ENCODE assay signal across 9 mouse cellular contexts in the genomic region with DNA sequence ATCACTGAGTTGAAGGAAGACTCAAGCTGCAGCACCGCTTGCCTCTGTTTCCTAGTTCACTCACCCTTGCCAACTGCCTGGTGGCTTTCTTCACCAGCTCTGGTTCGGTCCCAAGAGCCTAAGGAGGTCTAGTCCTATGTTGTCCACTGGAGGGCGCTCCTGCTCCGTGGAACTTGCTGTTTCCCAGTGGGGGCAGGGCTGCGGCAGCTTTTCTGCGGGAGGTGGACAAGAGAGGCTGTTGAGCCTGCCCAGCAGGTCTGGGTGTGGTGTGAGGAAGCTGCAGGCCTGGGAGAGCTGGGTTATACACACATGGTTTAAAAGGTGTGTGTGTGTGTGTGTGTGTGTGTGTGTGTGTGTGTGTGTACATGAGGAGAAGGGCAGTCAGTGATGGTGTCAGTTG. TPM values are rescaled to one million over a fixed set of nuclear protein-coding genes. Genes with fewer than 3 reads are reported as not detected.
A peak's percentile ranks its signal among the peaks of the same experiment; 100 is the strongest.
DNase-seq lines count a peak whose midpoint lies in the region; ATAC-seq and TF ChIP-seq lines count a peak whose summit lies in the region.
"Had no signal": no experiment of that assay in that cellular context is flagged by ENCODE, and none has a peak within 500 bp of the region (broad histone marks: within the 10 kb centered on the region; RNA-seq: fewer than 3 reads in every experiment).

No protein-coding gene starts in this region.

- H3K9ac ChIP-seq in liver, embryonic 12.5 days = no peak overlapping the region
- H3K9ac ChIP-seq in intestine, embryonic 16.5 days (ENCODE audit: low read depth, low read length) = no peak overlapping the region; the same call in 1 of the 2 replicates
- H3K9ac ChIP-seq in limb, embryonic 11.5 days (ENCODE audit: low read length) = no peak overlapping the region
- no peak overlapping the region for H3K9ac ChIP-seq in neural tube, embryonic 11.5 days (ENCODE audit: low read length)
- no peak overlapping the region for H3K9ac ChIP-seq in stomach, postnatal 0 days (ENCODE audit: low read length)
- H3K9ac ChIP-seq: embryonic facial prominence, embryonic 12.5 days had no signal

- 2% methylated on average over 6 of the region's 6 CpGs for WGBS in liver, embryonic 12.5 days (ENCODE audit: insufficient replicate concordance)
- 3% methylated on average over 6 of the region's 6 CpGs for WGBS in intestine, embryonic 16.5 days
- WGBS in limb, embryonic 11.5 days = 7% methylated on average over 6 of the region's 6 CpGs
- WGBS in neural tube, embryonic 11.5 days = 8% methylated on average over 6 of the region's 6 CpGs
- under 1% methylated on average over 6 of the region's 6 CpGs for WGBS in stomach, postnatal 0 days

- H3K27ac ChIP-seq in liver, embryonic 12.5 days = no peak overlapping the region
- H3K27ac ChIP-seq in intestine, embryonic 16.5 days (ENCODE audit: low read length) = no peak overlapping the region
- no peak overlapping the region for H3K27ac ChIP-seq in limb, embryonic 11.5 days (replicated peaks; ENCODE audit: low read depth, low read length)
- H3K27ac ChIP-seq in neural tube, embryonic 11.5 days (ENCODE audit: low read depth, low read length) = no peak overlapping the region
- peak overlapping the region; percentile 71 for H3K27ac ChIP-seq in stomach, postnatal 0 days (replicated peaks)
- H3K27ac ChIP-seq: embryonic facial prominence, embryonic 12.5 days had no signal

- H3K4me1 ChIP-seq in liver, embryonic 12.5 days = no peaks in the 10 kb centered on the region
- H3K4me1 ChIP-seq in intestine, embryonic 16.5 days (ENCODE audit: control insufficient read depth, insufficient read depth, low read length) = peaks cover 27% of the 10 kb centered on the region
- no peaks in the 10 kb centered on the region for H3K4me1 ChIP-seq in limb, embryonic 11.5 days (ENCODE audit: control insufficient read depth, insufficient read depth, low read length)
- no peaks in the 10 kb centered on the region for H3K4me1 ChIP-seq in neural tube, embryonic 11.5 days (ENCODE audit: control insufficient read depth, insufficient read depth, low read length)
- peaks cover 3% of the 10 kb centered on the region; the same call in 1 of the 2 replicates for H3K4me1 ChIP-seq in stomach, postnatal 0 days (replicated peaks; ENCODE audit: control insufficient read depth, insufficient read depth)

- H3K36me3 ChIP-seq in liver, embryonic 12.5 days = no peaks in the 10 kb centered on the region
- no peaks in the 10 kb centered on the region for H3K36me3 ChIP-seq in intestine, embryonic 16.5 days (ENCODE audit: control insufficient read depth, insufficient read depth, low read length)
- no peaks in the 10 kb centered on the region for H3K36me3 ChIP-seq in limb, embryonic 11.5 days (ENCODE audit: control insufficient read depth, insufficient read depth, low read length)
- H3K36me3 ChIP-seq in neural tube, embryonic 11.5 days (ENCODE audit: control insufficient read depth, insufficient read depth, low read length) = no peaks in the 10 kb centered on the region
- no peaks in the 10 kb centered on the region for H3K36me3 ChIP-seq in stomach, postnatal 0 days (ENCODE audit: control insufficient read depth, insufficient read depth, low read length)
- H3K36me3 ChIP-seq: embryonic facial prominence, embryonic 12.5 days had no signal

- no peak for ATAC-seq in liver, embryonic 12.5 days
- peak; percentile 78 for ATAC-seq in intestine, embryonic 16.5 days
- no peak for ATAC-seq in limb, embryonic 11.5 days (ENCODE audit: insufficient number of reproducible peaks, low FRiP score, low TSS enrichment, low read depth)
- ATAC-seq in neural tube, embryonic 11.5 days (ENCODE audit: insufficient read depth, low FRiP score, low TSS enrichment) = no peak
- peak; percentile 91 for ATAC-seq in stomach, postnatal 0 days (ENCODE audit: low FRiP score, low TSS enrichment)

- peak; percentile 93 for TF ChIP-seq EP300 in stomach, postnatal 0 days (optimal IDR thresholded peaks at IDR 0.05)

- H3K9me3 ChIP-seq in liver, embryonic 12.5 days (replicated peaks) = 0 out of 2 replicates have a peak, but pooled peaks cover 4% of the 10 kb centered on the region
- H3K9me3 ChIP-seq in intestine, embryonic 16.5 days (ENCODE audit: control insufficient read depth, low read length) = no peaks in the 10 kb centered on the region
- H3K9me3 ChIP-seq in limb, embryonic 11.5 days (ENCODE audit: control insufficient read depth, low read length) = no peaks in the 10 kb centered on the region
- H3K9me3 ChIP-seq in neural tube, embryonic 11.5 days (ENCODE audit: control insufficient read depth, low read length) = no peaks in the 10 kb centered on the region
- H3K9me3 ChIP-seq in stomach, postnatal 0 days (ENCODE audit: control insufficient read depth, low read length) = no peaks in the 10 kb centered on the region
- H3K9me3 ChIP-seq: embryonic facial prominence, embryonic 12.5 days had no signal

- intact Hi-C loops in gastrocnemius, postnatal 14 days (cut with DNase I; ENCODE audit: low total_unique reads) = no loop called here

- peak; percentile 100 for TF ChIP-seq CTCF in stomach, postnatal 0 days (IDR thresholded peaks at IDR 0.05; ENCODE audit: low read depth)

- no peak overlapping the region for H3K4me2 ChIP-seq in liver, embryonic 12.5 days
- H3K4me2 ChIP-seq in intestine, embryonic 16.5 days (ENCODE audit: low read depth, low read length) = no peak overlapping the region
- H3K4me2 ChIP-seq in limb, embryonic 11.5 days (ENCODE audit: low read depth, severe bottlenecking) = no peak overlapping the region
- H3K4me2 ChIP-seq in neural tube, embryonic 11.5 days (ENCODE audit: low read depth) = no peak overlapping the region
- no peak overlapping the region for H3K4me2 ChIP-seq in stomach, postnatal 0 days (replicated peaks; ENCODE audit: low read depth)
- H3K4me2 ChIP-seq: embryonic facial prominence, embryonic 12.5 days had no signal

- no peak overlapping the region for H3K4me3 ChIP-seq in liver, embryonic 12.5 days
- no peak overlapping the region for H3K4me3 ChIP-seq in intestine, embryonic 16.5 days (ENCODE audit: low read length)
- H3K4me3 ChIP-seq in limb, embryonic 11.5 days (ENCODE audit: low read depth, low read length) = no peak overlapping the region
- H3K4me3 ChIP-seq in neural tube, embryonic 11.5 days (ENCODE audit: low read depth, low read length) = no peak overlapping the region
- H3K4me3 ChIP-seq in stomach, postnatal 0 days (ENCODE audit: low read depth, low read length) = no peak overlapping the region
- H3K4me3 ChIP-seq: embryonic facial prominence, embryonic 12.5 days had no signal

- peaks cover 18% of the 10 kb centered on the region for H3K27me3 ChIP-seq in liver, embryonic 12.5 days (replicated peaks)
- no peaks in the 10 kb centered on the region for H3K27me3 ChIP-seq in intestine, embryonic 16.5 days (replicated peaks; ENCODE audit: control insufficient read depth, insufficient read depth, low read length)
- H3K27me3 ChIP-seq in limb, embryonic 11.5 days (ENCODE audit: control insufficient read depth, insufficient read depth, low read length) = no peaks in the 10 kb centered on the region
- no peaks in the 10 kb centered on the region for H3K27me3 ChIP-seq in neural tube, embryonic 11.5 days (ENCODE audit: control insufficient read depth, insufficient read depth, low read length)
- no peaks in the 10 kb centered on the region for H3K27me3 ChIP-seq in stomach, postnatal 0 days (ENCODE audit: control insufficient read depth, insufficient read depth, low read length)
- H3K27me3 ChIP-seq: embryonic facial prominence, embryonic 12.5 days had no signal

- DNase-seq in liver = peak; percentile 77
- DNase-seq in cerebellum, adult 9-11 months = peak; percentile 60
- DNase-seq in gastrocnemius, postnatal 14 days = peak; percentile 89
- peak; percentile 88 for DNase-seq in limb, embryonic 11.5 days (ENCODE audit: low spot score)
- peak; percentile 80 for DNase-seq in neural tube, embryonic 11.5 days (ENCODE audit: low spot score)
- DNase-seq in stomach, postnatal 0 days (ENCODE audit: low spot score) = peak; percentile 99

RNA-seq across cellular contexts. Expression of a gene that starts 34.3 kb away (rescaled TPM):
- 0.17 and 0.19 TPM in 2 replicates for polyA plus RNA-seq in liver, embryonic 12.5 days (2016; fragmentation: Nextera tagmentation; extraction: Ambion mirVana)
- total RNA-seq in gastrocnemius, postnatal 14 days (2021) = under 1 TPM; 0.22 to 0.29 TPM
- 3.6 and 4.4 TPM in 2 replicates for polyA plus RNA-seq in intestine, embryonic 16.5 days (2015; fragmentation: Nextera tagmentation; extraction: Ambion mirVana)
- 4.2 and 5.6 TPM in 2 replicates for polyA plus RNA-seq in limb, embryonic 11.5 days (2014; fragmentation: Nextera tagmentation; extraction: Ambion mirVana)
- 0.33 and 0.42 TPM in 2 replicates for polyA plus RNA-seq in neural tube, embryonic 11.5 days (2014; fragmentation: Nextera tagmentation; extraction: Ambion mirVana)
- polyA plus RNA-seq in stomach, postnatal 0 days (2015; fragmentation: Nextera tagmentation; extraction: Ambion mirVana) = 2.4 TPM in 2 replicates

RNA-seq across cellular contexts. Expression of a gene that starts 42.7 kb away (rescaled TPM):
- 0.11 and 0.16 TPM in 2 replicates for polyA plus RNA-seq in liver, embryonic 12.5 days (2016; fragmentation: Nextera tagmentation; extraction: Ambion mirVana)
- 1 to 10 TPM in 1 of 2 experiments, under 1 TPM in 1; 0.69 to 1.4 TPM for total RNA-seq in gastrocnemius, postnatal 14 days (2021)
- polyA plus RNA-seq in intestine, embryonic 16.5 days (2015; fragmentation: Nextera tagmentation; extraction: Ambion mirVana) = 1.1 and 1.2 TPM in 2 replicates
- polyA plus RNA-seq in limb, embryonic 11.5 days (2014; fragmentation: Nextera tagmentation; extraction: Ambion mirVana) = 0.14 TPM in 1 of 2 replicates, not detected in the other
- not detected in 2 replicates for polyA plus RNA-seq in neural tube, embryonic 11.5 days (2014; fragmentation: Nextera tagmentation; extraction: Ambion mirVana)
- 63.0 and 75.8 TPM in 2 replicates for polyA plus RNA-seq in stomach, postnatal 0 days (2015; fragmentation: Nextera tagmentation; extraction: Ambion mirVana)

RNA-seq across cellular contexts. Expression of a gene that starts 43.2 kb away (rescaled TPM):
- polyA plus RNA-seq in liver, embryonic 12.5 days (2016; fragmentation: Nextera tagmentation; extraction: Ambion mirVana) = 31.5 and 31.7 TPM in 2 replicates
- total RNA-seq in gastrocnemius, postnatal 14 days (2021) = 10 to 100 TPM; 27.7 to 35.0 TPM
- polyA plus RNA-seq in intestine, embryonic 16.5 days (2015; fragmentation: Nextera tagmentation; extraction: Ambion mirVana) = 58.3 and 67.1 TPM in 2 replicates
- polyA plus RNA-seq in limb, embryonic 11.5 days (2014; fragmentation: Nextera tagmentation; extraction: Ambion mirVana) = 68.2 and 73.1 TPM in 2 replicates
- polyA plus RNA-seq in neural tube, embryonic 11.5 days (2014; fragmentation: Nextera tagmentation; extraction: Ambion mirVana) = 69.5 and 74.4 TPM in 2 replicates
- polyA plus RNA-seq in stomach, postnatal 0 days (2015; fragmentation: Nextera tagmentation; extraction: Ambion mirVana) = 49.3 and 50.4 TPM in 2 replicates

Comparison
In these comparisons a context has a peak if more than half of its experiments do, and no peak if none do; other contexts are left out.
1. ATAC-seq: peak in intestine, embryonic 16.5 days (single experiment) and stomach, postnatal 0 days (single experiment); none in liver, embryonic 12.5 days (single experiment), limb, embryonic 11.5 days (single experiment) and neural tube, embryonic 11.5 days (single experiment).
2. RNA of a gene that starts 42.7 kb away (polyA plus RNA-seq): 63.0 to 75.8 TPM in stomach, postnatal 0 days; 1.1 to 1.2 TPM in intestine, embryonic 16.5 days, 0.11 to 0.16 TPM in liver, embryonic 12.5 days, 0.14 TPM in limb, embryonic 11.5 days and not detected in neural tube, embryonic 11.5 days; every median in the first group is over 10 times any median in the second.
3. Peak in every context shown above with its lines, with median percentiles within 50 percentile points of each other: DNase-seq.